Mouse (Mus musculus) hindbrain, embryonic 14.5 days (tissue): ENCODE measurements around the gene Smad5. TPM values are rescaled to one million over a fixed set of nuclear protein-coding genes. Genes with fewer than 3 reads are reported as not detected.
A peak's percentile ranks its signal among the peaks of the same experiment; 100 is the strongest.

ENCODE experiments used
- ATAC-seq: fragments of 200-750 bp; cut with Nextera tagmentation; 2 replicates; pipeline ENCODE4 v1.8.0; 2017; ENCODE audit warnings: moderate number of reproducible peaks, mild to moderate bottlenecking, moderate TSS enrichment, moderate library complexity; ENCODE audit not compliant: low FRiP score
- DNase-seq: peaks from one replicate; pipeline ENCODE4 v3.0.0-alpha.2; 2015; ENCODE audit warnings: low spot score
- H3K27ac ChIP-seq: fragments of 300-500 bp; sonication (generic); 2 replicates; pipeline ENCODE4 v1.5.1; 2014; ENCODE audit warnings: mild to moderate bottlenecking, moderate library complexity
- H3K27me3 ChIP-seq: fragments of 300-500 bp; sonication (generic); 2 replicates; pipeline ENCODE4 v1.6.1; 2014; ENCODE audit warnings: mild to moderate bottlenecking, low read length, mixed read lengths; ENCODE audit not compliant: control insufficient read depth, insufficient read depth
- H3K36me3 ChIP-seq: fragments of 300-500 bp; sonication (generic); replicated peaks from 2 replicates; pipeline ENCODE4 v1.6.1; 2014; ENCODE audit not compliant: control insufficient read depth, insufficient read depth
- H3K4me1 ChIP-seq: fragments of 300-500 bp; sonication (generic); replicated peaks from 2 replicates; pipeline ENCODE4 v1.6.1; 2014; ENCODE audit warnings: antibody characterized with exemption, low read length, mixed read lengths; ENCODE audit not compliant: control insufficient read depth, insufficient read depth
- H3K4me2 ChIP-seq: fragments of 300-500 bp; sonication (generic); replicated peaks from 2 replicates; pipeline ENCODE4 v1.6.1; 2014; ENCODE audit warnings: mild to moderate bottlenecking, moderate library complexity
- H3K4me3 ChIP-seq: fragments of 300-500 bp; sonication (generic); replicated peaks from 2 replicates; pipeline ENCODE4 v1.5.1; 2014; ENCODE audit warnings: mild to moderate bottlenecking, low read length
- H3K9ac ChIP-seq: fragments of 300-500 bp; sonication (generic); 2 replicates; pipeline ENCODE4 v1.6.1; 2014
- H3K9me3 ChIP-seq: fragments of 300-500 bp; sonication (generic); 2 replicates; pipeline ENCODE4 v1.6.1; 2016; ENCODE audit warnings: low read length; ENCODE audit not compliant: control insufficient read depth
- WGBS: fragments of 180-500 bp; shearing (Covaris S2); extraction: QIAGEN DNeasy Blood & Tissue Kit; methylation state at CpG from one replicate; pipeline ENCODE4 v1.1.7; 2014; 5-methylcytosine and 5-hydroxymethylcytosine counted together
- polyA plus RNA-seq: library from polyadenylated mRNA; unstranded; fragments of >200 nt; fragmentation: Nextera tagmentation; extraction: Ambion mirVana; gene quantifications from 2 replicates; pipeline ENCODE4 v1.2.1, GENCODE M21; 2014

The Smad5 gene
- polyA plus RNA-seq, 1 experiment from 2014 or later: 32.3 TPM

DNA sequence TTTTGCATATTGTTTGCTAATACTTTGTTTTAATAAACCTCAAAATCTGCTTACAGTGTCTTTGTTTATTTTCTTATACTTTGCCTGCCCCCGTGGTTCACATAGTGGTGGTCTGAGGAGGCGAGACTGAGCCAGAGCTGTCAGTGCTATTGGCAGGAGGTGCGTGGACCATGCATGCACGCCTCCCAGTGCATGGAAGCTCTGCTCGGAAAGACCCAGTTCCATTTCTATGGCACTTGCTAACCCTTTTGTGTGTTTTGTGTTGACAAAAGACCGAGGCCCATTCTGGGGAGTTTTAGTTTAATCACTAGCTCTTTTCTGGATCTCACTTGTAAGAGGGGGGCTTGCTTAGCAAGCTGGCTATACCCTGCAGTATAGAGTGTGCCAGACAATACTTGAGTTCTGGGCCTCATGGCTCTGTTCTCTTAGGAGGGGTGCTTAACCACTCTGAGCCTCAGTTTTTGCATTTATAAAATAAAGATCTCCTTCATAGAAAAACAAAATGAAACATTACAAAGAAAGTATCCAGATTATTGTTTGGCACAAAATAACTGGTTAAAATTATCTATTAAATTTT, 39.6 kb downstream of the Smad5 start:
- H3K4me2 ChIP-seq: no peak overlapping the region
- no peaks in the 10 kb centered on the region for H3K9me3 ChIP-seq
- H3K4me1 ChIP-seq: no peaks in the 10 kb centered on the region
- 56% methylated on average over 6 of the region's 6 CpGs for WGBS
- no peaks in the 10 kb centered on the region for H3K27me3 ChIP-seq
- H3K9ac ChIP-seq: no peak overlapping the region
- no peak overlapping the region for H3K27ac ChIP-seq
- no peak overlapping the region for H3K4me3 ChIP-seq
- ATAC-seq: no peak
- no peak for DNase-seq
- H3K36me3 ChIP-seq: peaks cover 34% of the 10 kb centered on the region

DNA sequence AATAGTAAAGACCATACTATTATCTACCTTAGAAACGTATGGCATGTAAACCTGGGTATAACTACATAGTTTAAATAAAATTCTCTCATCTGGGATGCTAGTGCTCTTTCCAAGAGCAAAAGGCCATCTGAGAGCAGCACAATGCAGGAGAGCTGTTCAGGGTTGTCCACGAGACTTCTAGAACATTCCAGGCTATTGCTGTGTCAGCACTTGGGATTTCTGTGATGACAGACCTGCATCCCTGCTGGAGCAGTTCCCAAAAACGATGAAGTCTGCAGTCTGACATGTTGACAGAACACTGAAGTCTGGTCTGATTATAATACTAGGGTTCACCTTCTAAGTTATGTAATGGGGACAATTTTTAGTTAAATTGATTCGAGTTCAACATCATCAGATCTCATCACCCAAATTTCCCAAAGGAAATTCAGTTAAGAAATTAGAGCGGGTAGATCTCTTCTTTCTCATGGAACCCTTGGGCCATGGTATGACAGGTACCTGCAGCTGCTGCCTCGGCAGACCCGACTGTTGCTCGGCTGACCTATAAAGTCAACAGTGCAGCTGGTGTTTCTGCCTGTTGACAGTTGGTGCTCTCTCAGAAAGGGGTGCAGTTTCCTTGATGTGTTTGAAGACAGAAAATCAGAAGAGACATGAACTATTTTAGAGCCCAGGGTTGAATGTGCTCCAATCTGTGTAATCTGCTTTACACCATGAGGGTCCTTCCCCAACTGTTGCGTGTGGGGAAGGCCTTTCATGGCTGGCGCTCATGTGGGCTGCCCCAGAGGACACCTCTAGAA, 44.1 kb downstream of the Smad5 start:
- 85% methylated on average over 10 of the region's 10 CpGs for WGBS
- no peak for DNase-seq
- no peaks in the 10 kb centered on the region for H3K36me3 ChIP-seq
- H3K4me1 ChIP-seq: no peaks in the 10 kb centered on the region
- no peaks in the 10 kb centered on the region for H3K9me3 ChIP-seq
- no peak overlapping the region for H3K4me3 ChIP-seq
- H3K27ac ChIP-seq: no peak overlapping the region
- no peak for ATAC-seq
- no peak overlapping the region for H3K9ac ChIP-seq
- no peak overlapping the region for H3K4me2 ChIP-seq
- H3K27me3 ChIP-seq: peaks cover 19% of the 10 kb centered on the region

DNA sequence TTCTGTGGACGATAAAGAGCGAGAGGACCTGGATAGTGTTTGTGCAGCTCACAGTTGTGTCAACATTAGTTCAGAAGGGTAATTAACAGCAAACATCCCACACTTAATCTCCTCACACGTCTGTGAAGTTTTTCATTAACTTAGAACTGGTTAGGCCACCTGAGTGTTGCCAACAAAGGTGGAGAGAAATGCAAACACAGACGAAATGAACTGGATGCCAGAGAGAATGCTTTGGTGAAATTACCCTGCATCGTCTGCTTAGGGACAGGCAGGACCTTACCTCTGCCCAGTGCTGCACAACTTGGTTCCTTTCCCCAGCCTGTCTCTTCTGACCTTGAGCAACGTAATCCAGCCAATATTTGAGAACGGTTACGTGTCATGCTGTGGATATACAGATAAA, 44.7 kb downstream of the Smad5 start:
- Histone ChIP-seq H3K9ac (no peak overlapping the region), H3K9me3 (no peaks in the 10 kb centered on the region), H3K4me3 (no peak overlapping the region), H3K36me3 (no peaks in the 10 kb centered on the region), H3K4me1 (peaks cover 6% of the 10 kb centered on the region; the same call in 1 of the 2 replicates), H3K27ac (no peak overlapping the region), H3K27me3 (peaks cover 25% of the 10 kb centered on the region), H3K4me2 (no peak overlapping the region)
- WGBS: 84% methylated on average over 8 of the region's 8 CpGs
- ATAC-seq (no peak), DNase-seq (no peak)

DNA sequence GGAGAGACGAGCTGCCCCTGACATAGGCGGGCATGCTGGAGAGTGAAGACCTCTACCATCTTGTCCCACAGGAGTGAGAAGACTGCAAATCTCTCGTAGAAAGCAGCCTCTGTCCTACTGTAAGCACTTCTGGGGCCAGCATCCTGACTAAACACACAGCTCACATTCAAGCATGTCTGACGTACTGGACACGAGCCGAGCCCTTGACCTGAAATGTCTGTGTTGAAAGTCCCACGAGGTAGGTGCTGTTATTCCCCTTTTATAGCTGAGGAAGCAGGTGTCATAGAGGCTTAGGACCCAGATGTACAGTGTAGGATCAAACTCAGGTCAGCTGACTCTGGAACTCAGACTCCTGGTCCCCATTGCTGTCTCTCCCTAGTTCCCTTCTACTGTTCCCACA, 46.6 kb downstream of the Smad5 start:
- WGBS: 91% methylated on average over 7 of the region's 7 CpGs
- DNase-seq: no peak

DNA sequence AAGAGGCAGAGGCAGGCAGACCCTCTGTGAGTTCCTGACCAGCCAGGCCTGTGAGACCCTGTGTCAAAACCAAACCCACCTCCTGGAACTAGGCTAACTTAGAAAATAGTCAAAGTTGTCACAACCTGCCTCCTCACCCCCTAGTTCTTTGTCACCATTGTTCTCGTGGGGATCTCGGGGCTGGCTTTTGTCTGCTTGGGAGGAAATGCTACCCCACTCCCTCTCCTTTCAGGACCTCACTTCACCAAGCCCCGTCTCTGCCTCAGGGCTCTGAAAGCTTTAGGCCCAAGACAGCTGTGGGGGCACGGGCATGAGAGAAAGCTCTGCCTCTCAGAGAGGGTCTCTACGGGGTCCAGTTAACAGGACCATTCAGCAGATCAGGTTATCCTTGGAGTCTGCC, 49.0 kb downstream of the Smad5 start:
- Histone ChIP-seq H3K4me3 (peak overlapping the region; percentile 49; the same call in 1 of the 2 replicates), H3K4me2 (peak overlapping the region; percentile 95; the same call in 1 of the 2 replicates), H3K9me3 (no peaks in the 10 kb centered on the region), H3K27ac (no peak overlapping the region), H3K36me3 (no peaks in the 10 kb centered on the region), H3K4me1 (peaks cover 11% of the 10 kb centered on the region; the same call in 1 of the 2 replicates), H3K9ac (no peak overlapping the region), H3K27me3 (peaks cover 60% of the 10 kb centered on the region)
- no peak for ATAC-seq
- 17% methylated on average over 5 of the region's 5 CpGs for WGBS
- no peak for DNase-seq

More for the DNA sequence above, 46.6 kb downstream of the Smad5 start:
- H3K9ac ChIP-seq: no peak overlapping the region
- H3K36me3 ChIP-seq: no peaks in the 10 kb centered on the region
- peaks cover 11% of the 10 kb centered on the region; the same call in 1 of the 2 replicates for H3K4me1 ChIP-seq
- peaks cover 42% of the 10 kb centered on the region for H3K27me3 ChIP-seq
- no peaks in the 10 kb centered on the region for H3K9me3 ChIP-seq
- no peak for ATAC-seq
- no peak overlapping the region for H3K4me3 ChIP-seq
- H3K27ac ChIP-seq: no peak overlapping the region
- no peak overlapping the region for H3K4me2 ChIP-seq

DNA sequence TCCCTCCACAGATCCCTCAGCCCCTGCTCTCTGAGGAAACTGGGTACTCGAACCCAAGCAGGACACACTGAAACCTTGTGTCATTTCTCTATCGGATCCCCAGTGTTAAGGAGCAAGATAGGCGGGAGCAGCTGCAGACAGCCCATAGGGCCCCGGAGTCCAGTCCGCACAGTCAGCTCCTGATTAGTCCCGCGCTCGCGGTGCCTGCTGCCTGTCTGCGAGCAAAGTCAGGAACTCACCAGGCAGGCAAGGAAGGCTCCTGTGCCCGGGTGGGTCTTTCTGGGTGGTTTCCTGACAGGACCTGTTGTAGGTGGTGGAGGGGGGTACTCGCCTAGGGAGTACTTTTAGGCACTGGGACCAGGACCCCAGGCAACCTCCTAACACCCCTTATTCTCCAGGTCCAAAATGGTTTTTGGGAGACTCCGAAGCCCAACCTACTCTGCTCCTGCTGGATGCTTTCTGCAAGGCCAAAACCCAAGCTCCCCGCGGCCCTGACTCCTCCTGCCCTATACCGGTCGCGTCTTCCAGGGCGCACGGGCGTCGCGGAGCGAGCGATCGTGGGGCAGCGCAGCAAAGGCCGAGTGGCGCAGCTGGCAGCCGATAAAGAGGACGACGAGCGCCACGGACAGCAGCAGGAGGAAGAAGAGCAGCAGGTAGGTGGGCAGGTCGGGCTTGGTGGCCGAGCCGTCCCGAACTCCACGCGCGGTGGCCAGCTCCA, 49.8 kb downstream of the Smad5 start:
- Histone ChIP-seq H3K27ac (no peak overlapping the region), H3K9me3 (no peaks in the 10 kb centered on the region), H3K4me2 (peak overlapping the region; percentile 95), H3K27me3 (peaks cover 60% of the 10 kb centered on the region), H3K4me3 (peak overlapping the region; percentile 49), H3K36me3 (no peaks in the 10 kb centered on the region), H3K4me1 (peaks cover 11% of the 10 kb centered on the region; the same call in 1 of the 2 replicates), H3K9ac (peak overlapping the region; percentile 56)
- under 1% methylated on average over 41 of the region's 41 CpGs for WGBS
- DNase-seq (peak; percentile 58), ATAC-seq (peak; percentile 35; the same call in 1 of the 2 replicates)

DNA sequence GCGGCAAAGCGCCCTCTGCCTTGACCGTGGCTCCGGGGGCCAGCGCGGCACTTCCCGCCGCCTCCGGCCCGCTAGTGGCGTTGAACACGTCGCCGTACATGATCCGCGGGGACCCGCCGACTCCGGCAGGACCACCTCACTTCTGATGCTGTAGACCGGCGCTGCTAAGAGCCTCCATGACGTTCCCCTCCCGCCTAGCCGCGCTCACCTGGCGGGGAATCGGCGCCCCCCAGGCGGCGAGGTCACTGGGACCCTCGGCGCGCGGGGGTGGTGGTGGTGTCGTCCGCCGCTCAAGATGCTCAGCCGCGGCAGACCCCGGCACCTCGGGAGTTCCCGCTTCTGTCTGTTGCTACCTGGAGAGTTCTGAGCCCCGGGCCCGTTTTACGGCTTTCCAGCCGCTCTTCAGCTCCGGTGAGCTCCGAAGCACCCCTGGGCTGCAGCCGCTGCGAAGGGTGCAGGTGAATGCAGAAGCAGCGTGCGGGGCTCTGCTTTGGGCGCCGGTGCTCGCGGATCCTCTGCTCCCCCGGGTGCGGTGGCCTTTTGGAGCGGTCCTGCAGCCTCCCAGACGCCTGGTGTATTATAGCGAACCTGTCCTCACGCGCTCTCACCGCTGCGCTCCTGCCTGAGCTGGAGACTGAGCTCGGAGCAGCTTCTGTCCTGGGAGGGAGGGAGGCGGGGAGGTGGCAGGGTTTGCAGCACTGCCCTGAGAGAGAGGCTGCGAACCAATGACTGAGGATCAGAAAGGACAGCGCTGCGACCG, 50.6 kb downstream of the Smad5 start, which contains the start of gene Gm45623:
Gene Gm45623, minus strand, starts transcription at position 636 of the 760 bp plus-strand sequence.
- no peak for DNase-seq
- H3K36me3 ChIP-seq: no peaks in the 10 kb centered on the region
- no peaks in the 10 kb centered on the region for H3K9me3 ChIP-seq
- peak within 1 kb of the TSS; percentile 56 for H3K9ac ChIP-seq
- peaks cover 11% of the 10 kb centered on the region; the same call in 1 of the 2 replicates for H3K4me1 ChIP-seq
- ATAC-seq: 0 out of 2 replicates have a peak, but pooled peaks have one; percentile 29
- WGBS: under 1% methylated on average over 70 of the region's 71 CpGs
- H3K27ac ChIP-seq: no peak within 1 kb of the TSS
- peak within 1 kb of the TSS; percentile 49 for H3K4me3 ChIP-seq
- H3K4me2 ChIP-seq: peak within 1 kb of the TSS; percentile 95
- H3K27me3 ChIP-seq: peaks cover 60% of the 10 kb centered on the region

DNA sequence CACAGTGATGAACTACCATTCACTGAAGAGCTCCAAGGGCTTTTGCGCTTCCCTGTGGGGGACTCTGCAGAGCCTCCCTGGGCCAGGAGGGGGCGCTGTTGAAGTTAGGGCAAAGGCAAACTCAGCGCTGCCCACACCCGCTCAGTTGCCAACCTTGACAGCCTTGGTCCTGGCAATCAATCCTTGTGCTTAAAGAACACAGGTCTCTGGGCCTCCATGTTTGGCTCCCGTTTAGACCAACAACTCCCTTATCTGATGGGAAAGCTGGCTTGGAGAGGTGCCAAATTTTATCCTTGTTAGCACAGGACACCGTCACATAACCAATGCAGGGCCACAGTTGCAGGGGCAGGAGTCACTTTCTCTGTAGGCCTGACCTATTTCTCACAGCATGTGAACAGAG, 53.1 kb downstream of the Smad5 start:
- no peaks in the 10 kb centered on the region for H3K36me3 ChIP-seq
- H3K27ac ChIP-seq: no peak overlapping the region
- DNase-seq: no peak
- no peaks in the 10 kb centered on the region for H3K9me3 ChIP-seq
- no peak overlapping the region for H3K4me2 ChIP-seq
- no peak overlapping the region for H3K4me3 ChIP-seq
- H3K9ac ChIP-seq: no peak overlapping the region
- peaks cover 52% of the 10 kb centered on the region for H3K27me3 ChIP-seq
- no peak for ATAC-seq
- peaks cover 11% of the 10 kb centered on the region; the same call in 1 of the 2 replicates for H3K4me1 ChIP-seq
- 66% methylated on average over 6 of the region's 6 CpGs for WGBS
